Mouse (Mus musculus) cerebellum, adult 9-10 months (tissue): ENCODE data around the gene Trmt2b.
"Not testable (repeated sequence)": the region's sequence is repeated elsewhere in the genome, so short reads cannot be mapped to it uniquely, and the experiment has no call there.

Experiments used
- DNase-seq: peaks from one replicate; pipeline ENCODE4 v3.0.0; 2022

Trmt2b gene

DNA sequence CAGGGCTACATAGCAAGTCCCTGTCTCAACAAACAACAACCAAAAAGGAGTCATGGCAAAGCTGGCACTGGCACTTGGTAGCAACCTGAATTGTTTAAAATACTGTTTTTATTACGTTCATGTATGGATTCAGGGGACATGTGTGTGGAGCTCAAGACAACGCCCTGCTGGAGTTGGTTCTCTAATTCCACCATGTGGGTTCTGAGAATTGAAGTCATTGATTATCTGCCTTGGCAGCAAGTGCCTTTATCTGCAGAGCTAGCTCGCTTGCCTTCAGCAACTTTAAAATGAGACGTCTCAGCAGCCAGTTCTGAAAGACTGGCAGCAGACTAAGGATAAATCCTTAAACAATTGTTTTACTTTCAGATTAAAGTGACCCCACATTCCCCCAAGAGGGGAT, 58.6 kb downstream of the Trmt2b start:
- DNase-seq: no peak

GRCm38 (mm10) chrX:134211151-134211642, 65.6 kb downstream of the Trmt2b start:
- no peak for DNase-seq

DNA sequence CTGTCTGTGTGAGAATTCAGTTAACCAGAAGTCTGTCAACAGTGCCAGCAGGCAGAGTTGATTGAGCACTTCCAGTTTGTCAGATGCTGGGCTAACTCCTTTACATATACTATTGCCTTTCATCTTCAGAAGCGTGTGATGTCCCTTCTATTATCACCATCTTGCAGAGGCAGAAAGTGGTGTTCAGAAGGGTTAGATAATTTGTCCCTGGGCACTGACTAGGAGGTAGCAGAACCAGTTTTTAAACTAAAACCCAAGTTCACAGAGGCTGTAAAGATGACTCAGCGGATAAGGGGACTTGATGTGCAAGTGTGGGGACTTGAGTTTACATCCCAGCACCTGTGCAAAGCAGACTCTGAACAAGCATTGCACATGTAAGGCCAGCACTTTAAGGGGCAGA, 68.3 kb downstream of the Trmt2b start:
- no peak for DNase-seq

DNA sequence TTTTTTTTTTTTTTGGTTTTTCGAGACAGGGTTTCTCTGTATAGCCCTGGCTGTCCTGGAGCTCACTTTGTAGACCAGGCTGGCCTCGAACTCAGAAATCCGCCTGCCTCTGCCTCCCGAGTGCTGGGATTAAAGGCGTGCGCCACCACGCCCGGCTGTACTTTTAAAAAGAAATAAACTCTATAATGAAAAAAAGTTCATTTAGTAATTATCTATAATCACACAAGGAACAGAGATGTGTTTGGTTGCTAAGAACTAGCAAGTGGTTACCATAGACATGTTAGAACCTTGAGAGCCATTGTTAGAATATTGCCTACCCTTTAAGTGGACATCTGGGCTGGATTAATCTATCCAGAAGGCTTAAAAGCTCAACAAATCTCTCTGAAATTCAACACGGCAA, 89.6 kb downstream of the Trmt2b start, which contains the start of gene Arl13a:
Gene Arl13a, plus strand, starts transcription at position 301 of the 400 bp plus-strand sequence.
- DNase-seq: not testable (repeated sequence)

- DNase-seq: no peak
Measured at GRCm38 (mm10) chrX:134174699-134175098, 102.1 kb downstream of the Trmt2b start.
